Mouse (Mus musculus): Measurements from ENCODE around the gene Fzd2. TPM values are rescaled to one million over a fixed set of nuclear protein-coding genes. Genes with fewer than 3 reads are reported as not detected.
A peak's percentile ranks its signal among the peaks of the same experiment; 100 is the strongest.

The Fzd2 gene
- polyA plus RNA-seq, 1 experiment from 2014 or later: 11.8 TPM

- 9% methylated on average over 23 of the region's 27 CpGs for WGBS
- Histone ChIP-seq H3K4me3 (ENCODE audit: low read depth, low read length) (peak overlapping the region; percentile 38), H3K9ac (ENCODE audit: low read length) (peak overlapping the region; percentile 59), H3K36me3 (ENCODE audit: control insufficient read depth, insufficient read depth, low read length) (no peaks in the 10 kb centered on the region), H3K4me1 (replicated peaks; ENCODE audit: control insufficient read depth, insufficient read depth) (peaks cover 3% of the 10 kb centered on the region), H3K27ac (replicated peaks) (peak overlapping the region; percentile 90), H3K9me3 (ENCODE audit: control insufficient read depth, low read length) (no peaks in the 10 kb centered on the region), H3K27me3 (ENCODE audit: control insufficient read depth, insufficient read depth, low read length) (no peaks in the 10 kb centered on the region), H3K4me2 (replicated peaks; ENCODE audit: low read depth) (peak overlapping the region; percentile 55)
- peak; percentile 73 for ATAC-seq (ENCODE audit: low FRiP score, low TSS enrichment)
- TF ChIP-seq EP300 (optimal IDR thresholded peaks at IDR 0.05) (no peak), CTCF (IDR thresholded peaks at IDR 0.05; ENCODE audit: low read depth) (peak; percentile 99)
- DNase-seq (ENCODE audit: low spot score): peak; percentile 92
Measured at GRCm38 (mm10) chr11:102578341-102579118, 25.7 kb upstream of the Fzd2 start.

- Histone ChIP-seq H3K9ac (ENCODE audit: low read length) (peak within 1 kb of the TSS; percentile 59), H3K4me1 (replicated peaks; ENCODE audit: control insufficient read depth, insufficient read depth) (peaks cover 3% of the 10 kb centered on the region), H3K4me3 (ENCODE audit: low read depth, low read length) (peak within 1 kb of the TSS; percentile 38), H3K4me2 (replicated peaks; ENCODE audit: low read depth) (peak within 1 kb of the TSS; percentile 55), H3K36me3 (ENCODE audit: control insufficient read depth, insufficient read depth, low read length) (no peaks in the 10 kb centered on the region), H3K27me3 (ENCODE audit: control insufficient read depth, insufficient read depth, low read length) (no peaks in the 10 kb centered on the region), H3K27ac (replicated peaks) (peak within 1 kb of the TSS; percentile 90), H3K9me3 (ENCODE audit: control insufficient read depth, low read length) (no peaks in the 10 kb centered on the region)
- 15% methylated on average over 23 of the region's 23 CpGs for WGBS
- ATAC-seq (ENCODE audit: low FRiP score, low TSS enrichment): peak; percentile 38
- no peak for TF ChIP-seq EP300 (optimal IDR thresholded peaks at IDR 0.05)
- DNase-seq (ENCODE audit: low spot score): peak; percentile 23
Measured at GRCm38 (mm10) chr11:102579165-102580033, 24.8 kb upstream of the Fzd2 start, which contains the start of gene Gm11627. Gene Gm11627, minus strand, starts transcription at chr11:102579461.

GRCm38 (mm10) chr11:102580034-102580330, 24.2 kb upstream of the Fzd2 start:
- Histone ChIP-seq H3K27ac (replicated peaks) (peak overlapping the region; percentile 90), H3K36me3 (ENCODE audit: control insufficient read depth, insufficient read depth, low read length) (no peaks in the 10 kb centered on the region), H3K4me3 (ENCODE audit: low read depth, low read length) (no peak overlapping the region), H3K4me1 (replicated peaks; ENCODE audit: control insufficient read depth, insufficient read depth) (peaks cover 3% of the 10 kb centered on the region), H3K4me2 (replicated peaks; ENCODE audit: low read depth) (peak overlapping the region; percentile 55), H3K9me3 (ENCODE audit: control insufficient read depth, low read length) (no peaks in the 10 kb centered on the region), H3K9ac (ENCODE audit: low read length) (peak overlapping the region; percentile 59; the same call in 1 of the 2 replicates), H3K27me3 (ENCODE audit: control insufficient read depth, insufficient read depth, low read length) (no peaks in the 10 kb centered on the region)
- ATAC-seq (ENCODE audit: low FRiP score, low TSS enrichment) (no peak), DNase-seq (ENCODE audit: low spot score) (no peak)
- WGBS: 59% methylated on average over 3 of the region's 3 CpGs
- TF ChIP-seq CTCF (IDR thresholded peaks at IDR 0.05; ENCODE audit: low read depth) (no peak), EP300 (optimal IDR thresholded peaks at IDR 0.05) (no peak)

GRCm38 (mm10) chr11:102581281-102582015, 22.7 kb upstream of the Fzd2 start:
- DNase-seq (ENCODE audit: low spot score) (no peak), ATAC-seq (ENCODE audit: low FRiP score, low TSS enrichment) (no peak)
- Histone ChIP-seq H3K4me3 (ENCODE audit: low read depth, low read length) (no peak overlapping the region), H3K9me3 (ENCODE audit: control insufficient read depth, low read length) (no peaks in the 10 kb centered on the region), H3K27ac (replicated peaks) (peak overlapping the region; percentile 66), H3K4me1 (replicated peaks; ENCODE audit: control insufficient read depth, insufficient read depth) (peaks cover 3% of the 10 kb centered on the region), H3K27me3 (ENCODE audit: control insufficient read depth, insufficient read depth, low read length) (no peaks in the 10 kb centered on the region), H3K4me2 (replicated peaks; ENCODE audit: low read depth) (no peak overlapping the region), H3K36me3 (ENCODE audit: control insufficient read depth, insufficient read depth, low read length) (no peaks in the 10 kb centered on the region), H3K9ac (ENCODE audit: low read length) (no peak overlapping the region)
- TF ChIP-seq CTCF (IDR thresholded peaks at IDR 0.05; ENCODE audit: low read depth) (no peak), EP300 (optimal IDR thresholded peaks at IDR 0.05) (no peak)
- 32% methylated on average over 11 of the region's 11 CpGs for WGBS

- TF ChIP-seq CTCF (IDR thresholded peaks at IDR 0.05; ENCODE audit: low read depth): no peak
- TF ChIP-seq EP300 (optimal IDR thresholded peaks at IDR 0.05): no peak
- H3K36me3 ChIP-seq (ENCODE audit: control insufficient read depth, insufficient read depth, low read length): no peaks in the 10 kb centered on the region
- no peak; the same call in 1 of the 2 replicates for ATAC-seq (ENCODE audit: low FRiP score, low TSS enrichment)
- no peak for DNase-seq (ENCODE audit: low spot score)
- H3K27me3 ChIP-seq (ENCODE audit: control insufficient read depth, insufficient read depth, low read length): no peaks in the 10 kb centered on the region
- no peaks in the 10 kb centered on the region for H3K9me3 ChIP-seq (ENCODE audit: control insufficient read depth, low read length)
- no peak overlapping the region for H3K9ac ChIP-seq (ENCODE audit: low read length)
- peak overlapping the region; percentile 66 for H3K27ac ChIP-seq (replicated peaks)
- 13% methylated on average over 11 of the region's 13 CpGs for WGBS
- H3K4me1 ChIP-seq (replicated peaks; ENCODE audit: control insufficient read depth, insufficient read depth): peaks cover 3% of the 10 kb centered on the region
- no peak overlapping the region for H3K4me2 ChIP-seq (replicated peaks; ENCODE audit: low read depth)
- H3K4me3 ChIP-seq (ENCODE audit: low read depth, low read length): no peak overlapping the region
Measured at GRCm38 (mm10) chr11:102582016-102582610, 22.1 kb upstream of the Fzd2 start.

All from stomach, postnatal 0 days (tissue).